In the genomic region with DNA sequence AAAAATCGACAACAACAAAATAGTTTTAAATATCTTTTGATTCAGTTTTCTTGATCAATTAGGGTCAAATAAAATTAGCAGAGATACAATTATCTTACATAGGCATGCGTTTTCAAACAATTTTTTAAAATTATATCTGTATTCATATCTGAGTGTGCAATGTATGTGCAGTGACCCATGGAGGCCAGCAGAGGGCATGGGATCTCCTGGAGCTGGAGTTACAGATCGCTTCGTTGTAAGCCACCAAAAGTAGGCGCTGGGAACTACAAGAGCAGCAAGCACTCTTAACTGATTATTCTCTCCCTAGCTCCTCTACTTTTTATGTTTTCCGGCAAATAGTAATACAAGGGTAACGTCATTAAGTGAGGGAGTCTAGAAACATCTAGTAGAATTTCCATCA, we compare ENCODE assay signal across 17 mouse cellular contexts.
A peak's percentile ranks its signal among the peaks of the same experiment; 100 is the strongest.
DNase-seq lines count a peak whose midpoint lies in the region; ATAC-seq and TF ChIP-seq lines count a peak whose summit lies in the region.
"Had no signal": no experiment of that assay in that cellular context is flagged by ENCODE, and none has a peak within 500 bp of the region (broad histone marks: within the 10 kb centered on the region; RNA-seq: fewer than 3 reads in every experiment).

No protein-coding gene starts in this region.

- no peak overlapping the region for H3K27ac ChIP-seq in kidney, postnatal 0 days
- H3K27ac ChIP-seq in thymus, adult 2 months (ENCODE audit: control insufficient read depth, insufficient read depth, low read length), result no peak overlapping the region
- H3K27ac ChIP-seq: heart, embryonic 13.5 days; hindbrain, embryonic 12.5 days; limb, embryonic 10.5 days; lung, embryonic 15.5 days; midbrain, embryonic 12.5 days; neural tube, embryonic 12.5 days had no signal

- H3K4me3 ChIP-seq in kidney, postnatal 0 days (replicated peaks; ENCODE audit: low read depth, low read length), result no peak overlapping the region
- H3K4me3 ChIP-seq in thymus, adult 2 months (ENCODE audit: control insufficient read depth, insufficient read depth, low read length), result no peak overlapping the region
- H3K4me3 ChIP-seq: heart, embryonic 13.5 days; hindbrain, embryonic 12.5 days; limb, embryonic 10.5 days; lung, embryonic 15.5 days; midbrain, embryonic 12.5 days; neural tube, embryonic 12.5 days had no signal

- WGBS in kidney, postnatal 0 days, result 92% methylated on average over 7 of the region's 7 CpGs
- 97% methylated on average over 7 of the region's 7 CpGs for WGBS in thymus, adult 2 months

- no peaks in the 10 kb centered on the region for H3K9me3 ChIP-seq in kidney, postnatal 0 days (replicated peaks; ENCODE audit: low read length)
- H3K9me3 ChIP-seq: hindbrain, embryonic 12.5 days; limb, embryonic 10.5 days; lung, embryonic 15.5 days; midbrain, embryonic 12.5 days; neural tube, embryonic 12.5 days had no signal

- ATAC-seq in kidney, postnatal 0 days (replicated peaks; ENCODE audit: low FRiP score, low read depth), result no peak
- no peak for ATAC-seq in frontal cortex, adult (ENCODE audit: low TSS enrichment)

- no peak for TF ChIP-seq POLR2A in thymus, adult 2 months (IDR thresholded peaks at IDR 0.05; ENCODE audit: control insufficient read depth, extremely low read depth, insufficient read depth, low read length, poor library complexity)

- H3K4me1 ChIP-seq in kidney, postnatal 0 days (replicated peaks; ENCODE audit: insufficient read depth, low read length), result no peaks in the 10 kb centered on the region
- H3K4me1 ChIP-seq in thymus, adult 2 months (replicated peaks; ENCODE audit: control insufficient read depth, insufficient read depth, low read length), result peaks cover 7% of the 10 kb centered on the region
- H3K4me1 ChIP-seq: heart, embryonic 13.5 days; hindbrain, embryonic 12.5 days; limb, embryonic 10.5 days; lung, embryonic 15.5 days; midbrain, embryonic 12.5 days; neural tube, embryonic 12.5 days had no signal

- H3K4me2 ChIP-seq in kidney, postnatal 0 days (ENCODE audit: low read length), result no peak overlapping the region
- H3K4me2 ChIP-seq: heart, embryonic 13.5 days; hindbrain, embryonic 12.5 days; lung, embryonic 15.5 days; midbrain, embryonic 12.5 days; neural tube, embryonic 12.5 days had no signal

- no peak for DNase-seq in kidney, postnatal 0 days (ENCODE audit: low spot score)
- no peak for DNase-seq in kidney, adult 8-10 months
- peak; percentile 25 for DNase-seq in thymus, adult 2 months
- no peak for DNase-seq in thymus, adult 18-20 months
- DNase-seq in ZHBTc4 (ENCODE audit: low read depth, low spot score), result peak; percentile 47
- peak; percentile 59 for DNase-seq in thymus, postnatal 4 days
- DNase-seq in urinary bladder, postnatal 10 days (ENCODE audit: low spot score), result no peak
- DNase-seq: cerebellum, postnatal 14 days; kidney, adult 9 months; layer of hippocampus, adult 9-11 months had no signal

- TF ChIP-seq CTCF in kidney, postnatal 0 days (IDR thresholded peaks at IDR 0.05; ENCODE audit: low read depth), result peak; percentile 21; the same call in 1 of the 2 replicates
- TF ChIP-seq CTCF in thymus, adult 2 months (IDR thresholded peaks at IDR 0.05; ENCODE audit: borderline replicate concordance, control insufficient read depth, extremely low read depth, insufficient read depth, low read length, poor library complexity), result no peak

- no peaks in the 10 kb centered on the region for H3K36me3 ChIP-seq in kidney, postnatal 0 days (ENCODE audit: insufficient read depth, low read length)
- no peaks in the 10 kb centered on the region for H3K36me3 ChIP-seq in thymus, adult 2 months (ENCODE audit: control insufficient read depth, insufficient read depth, low read length)
- H3K36me3 ChIP-seq: heart, embryonic 13.5 days; hindbrain, embryonic 12.5 days; limb, embryonic 10.5 days; lung, embryonic 15.5 days; midbrain, embryonic 12.5 days; neural tube, embryonic 12.5 days had no signal

- no peaks in the 10 kb centered on the region for H3K27me3 ChIP-seq in kidney, postnatal 0 days (ENCODE audit: insufficient read depth, low read length)
- H3K27me3 ChIP-seq in thymus, adult 2 months (ENCODE audit: control insufficient read depth, insufficient read depth, low read length), result no peaks in the 10 kb centered on the region
- H3K27me3 ChIP-seq: hindbrain, embryonic 12.5 days; lung, embryonic 15.5 days; midbrain, embryonic 12.5 days; neural tube, embryonic 12.5 days had no signal

- H3K9ac ChIP-seq in kidney, postnatal 0 days (ENCODE audit: low read depth, low read length), result no peak overlapping the region
- H3K9ac ChIP-seq: heart, embryonic 13.5 days; hindbrain, embryonic 12.5 days; lung, embryonic 15.5 days; midbrain, embryonic 12.5 days; neural tube, embryonic 12.5 days had no signal

Comparison
In these comparisons a context has a peak if more than half of its experiments do, and no peak if none do; other contexts are left out.
1. DNase-seq: peak in thymus, adult 2 months (single experiment), ZHBTc4 (single experiment) and thymus, postnatal 4 days (single experiment); none in kidney, postnatal 0 days (single experiment), kidney, adult 8-10 months (0 of 2), thymus, adult 18-20 months (0 of 2) and urinary bladder, postnatal 10 days (single experiment).